ENCODE assay signal across 15 mouse cellular contexts in the genomic region with DNA sequence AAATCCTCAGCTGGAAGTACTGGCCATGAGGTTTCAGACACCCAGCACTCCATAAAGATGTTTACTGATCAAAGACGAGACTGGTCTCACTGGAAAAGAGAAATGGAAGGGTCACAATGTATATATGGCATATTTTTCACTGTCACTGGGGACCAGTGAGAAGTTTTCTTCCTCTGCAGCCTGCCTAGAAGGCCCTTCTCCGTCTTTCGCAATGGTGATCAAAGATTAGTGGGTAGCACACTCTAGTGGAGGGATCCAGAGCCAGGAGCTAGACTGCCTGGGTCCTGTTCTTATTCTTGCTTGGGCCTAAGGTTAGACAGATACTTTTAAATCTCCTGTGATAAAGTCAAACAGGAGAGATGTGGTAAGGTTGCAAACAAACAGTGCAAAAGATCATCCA.
DNase-seq lines count a peak whose midpoint lies in the region; ATAC-seq and TF ChIP-seq lines count a peak whose summit lies in the region.
"Had no signal": no experiment of that assay in that cellular context is flagged by ENCODE, and none has a peak within 500 bp of the region (broad histone marks: within the 10 kb centered on the region; RNA-seq: fewer than 3 reads in every experiment).

No protein-coding gene starts in this region.

- H3K36me3 ChIP-seq in intestine, postnatal 0 days (ENCODE audit: control insufficient read depth, insufficient read depth): no peaks in the 10 kb centered on the region
- H3K36me3 ChIP-seq in intestine, embryonic 15.5 days: no peaks in the 10 kb centered on the region
- H3K36me3 ChIP-seq in midbrain, embryonic 10.5 days: no peaks in the 10 kb centered on the region
- no peaks in the 10 kb centered on the region for H3K36me3 ChIP-seq in midbrain, embryonic 13.5 days
- H3K36me3 ChIP-seq: heart, embryonic 12.5 days; kidney, embryonic 15.5 days; lung, embryonic 15.5 days; neural tube, embryonic 12.5 days had no signal

- no peak overlapping the region for H3K27ac ChIP-seq in intestine, postnatal 0 days (ENCODE audit: low read depth, low read length)
- H3K27ac ChIP-seq in intestine, embryonic 15.5 days: no peak overlapping the region
- H3K27ac ChIP-seq in midbrain, embryonic 10.5 days (replicated peaks): no peak overlapping the region
- H3K27ac ChIP-seq in midbrain, embryonic 13.5 days: no peak overlapping the region
- H3K27ac ChIP-seq: kidney, embryonic 15.5 days; lung, embryonic 15.5 days; neural tube, embryonic 12.5 days had no signal

- H3K9me3 ChIP-seq in intestine, postnatal 0 days (ENCODE audit: control insufficient read depth): no peaks in the 10 kb centered on the region
- no peaks in the 10 kb centered on the region for H3K9me3 ChIP-seq in intestine, embryonic 15.5 days
- no peaks in the 10 kb centered on the region for H3K9me3 ChIP-seq in midbrain, embryonic 10.5 days (replicated peaks)
- no peaks in the 10 kb centered on the region for H3K9me3 ChIP-seq in midbrain, embryonic 13.5 days
- H3K9me3 ChIP-seq: heart, embryonic 12.5 days; kidney, embryonic 15.5 days; lung, embryonic 15.5 days; neural tube, embryonic 12.5 days had no signal

- 71% methylated on average over 3 of the region's 3 CpGs for WGBS in intestine, postnatal 0 days
- WGBS in intestine, embryonic 15.5 days: 56% methylated on average over 3 of the region's 3 CpGs
- WGBS in midbrain, embryonic 10.5 days: 57% methylated on average over 3 of the region's 3 CpGs
- WGBS in midbrain, embryonic 13.5 days: 54% methylated on average over 3 of the region's 3 CpGs

- ATAC-seq in intestine, postnatal 0 days: no peak
- no peak for ATAC-seq in intestine, embryonic 15.5 days
- ATAC-seq in midbrain, embryonic 13.5 days: no peak
- ATAC-seq: hindbrain, embryonic 16.5 days had no signal

- no peaks in the 10 kb centered on the region for H3K27me3 ChIP-seq in intestine, postnatal 0 days (replicated peaks; ENCODE audit: control insufficient read depth, insufficient read depth, low read length)
- H3K27me3 ChIP-seq in intestine, embryonic 15.5 days (replicated peaks): no peaks in the 10 kb centered on the region
- H3K27me3 ChIP-seq in midbrain, embryonic 10.5 days (ENCODE audit: low read depth, poor library complexity, severe bottlenecking): peaks cover 84% of the 10 kb centered on the region
- peaks cover 65% of the 10 kb centered on the region for H3K27me3 ChIP-seq in midbrain, embryonic 13.5 days
- H3K27me3 ChIP-seq: heart, embryonic 12.5 days; kidney, embryonic 15.5 days; lung, embryonic 15.5 days; neural tube, embryonic 12.5 days had no signal

- H3K9ac ChIP-seq in intestine, postnatal 0 days (ENCODE audit: low read depth, low read length): no peak overlapping the region
- no peak overlapping the region for H3K9ac ChIP-seq in intestine, embryonic 15.5 days
- no peak overlapping the region for H3K9ac ChIP-seq in midbrain, embryonic 13.5 days (replicated peaks)
- H3K9ac ChIP-seq: heart, embryonic 12.5 days; kidney, embryonic 15.5 days; lung, embryonic 15.5 days; neural tube, embryonic 12.5 days had no signal

- TF ChIP-seq CTCF in intestine, postnatal 0 days (IDR thresholded peaks at IDR 0.05; ENCODE audit: low read depth): peak; percentile 39

- H3K4me1 ChIP-seq in intestine, postnatal 0 days (replicated peaks; ENCODE audit: control insufficient read depth, insufficient read depth, low read length): no peaks in the 10 kb centered on the region
- H3K4me1 ChIP-seq in intestine, embryonic 15.5 days (replicated peaks): no peaks in the 10 kb centered on the region
- H3K4me1 ChIP-seq in midbrain, embryonic 10.5 days: peaks cover 23% of the 10 kb centered on the region
- peaks cover 20% of the 10 kb centered on the region for H3K4me1 ChIP-seq in midbrain, embryonic 13.5 days (replicated peaks)
- H3K4me1 ChIP-seq: heart, embryonic 12.5 days; kidney, embryonic 15.5 days; lung, embryonic 15.5 days had no signal

- no peak overlapping the region for H3K4me2 ChIP-seq in intestine, postnatal 0 days (replicated peaks; ENCODE audit: low read depth)
- H3K4me2 ChIP-seq in intestine, embryonic 15.5 days (replicated peaks): no peak overlapping the region
- H3K4me2 ChIP-seq in midbrain, embryonic 13.5 days (replicated peaks): no peak overlapping the region
- H3K4me2 ChIP-seq: heart, embryonic 12.5 days; kidney, embryonic 15.5 days; lung, embryonic 15.5 days; neural tube, embryonic 12.5 days had no signal

- DNase-seq in midbrain, embryonic 10.5 days (ENCODE audit: low spot score): peak; percentile 28
- peak; percentile 52 for DNase-seq in embryo, embryonic 10.5 days (ENCODE audit: low spot score)
- peak; percentile 57 for DNase-seq in retina, embryonic 14.5 days (ENCODE audit: low spot score)
- DNase-seq in kidney, postnatal 4 days: no peak
- no peak for DNase-seq in spleen, postnatal 14 days (ENCODE audit: low spot score in 2 of 2)
- DNase-seq: adrenal gland, postnatal 14 days; gastrocnemius, postnatal 25 days had no signal

- H3K4me3 ChIP-seq in intestine, postnatal 0 days (ENCODE audit: low read depth, low read length): no peak overlapping the region
- H3K4me3 ChIP-seq in intestine, embryonic 15.5 days (replicated peaks): no peak overlapping the region
- no peak overlapping the region for H3K4me3 ChIP-seq in midbrain, embryonic 10.5 days
- no peak overlapping the region for H3K4me3 ChIP-seq in midbrain, embryonic 13.5 days (replicated peaks)
- H3K4me3 ChIP-seq: heart, embryonic 12.5 days; kidney, embryonic 15.5 days; lung, embryonic 15.5 days; neural tube, embryonic 12.5 days had no signal

Comparison
In these comparisons a context has a peak if more than half of its experiments do, and no peak if none do; other contexts are left out.
1. DNase-seq: peak in midbrain, embryonic 10.5 days (single experiment), embryo, embryonic 10.5 days (single experiment) and retina, embryonic 14.5 days (single experiment); none in kidney, postnatal 4 days (0 of 2) and spleen, postnatal 14 days (0 of 2).